Mouse (Mus musculus): ENCODE data around the gene Gm17655. TPM values are rescaled to one million over a fixed set of nuclear protein-coding genes. Genes with fewer than 3 reads are reported as not detected.
A peak's percentile ranks its signal among the peaks of the same experiment; 100 is the strongest.
"Not testable (repeated sequence)": the region's sequence is repeated elsewhere in the genome, so short reads cannot be mapped to it uniquely, and the experiment has no call there.

The Gm17655 gene
- 2.7 and 3.0 TPM in 2 replicates for polyA plus RNA-seq (2015; fragmentation: Nextera tagmentation; extraction: Ambion mirVana)

- 75% methylated on average over 2 of the region's 2 CpGs for WGBS
- H3K9ac ChIP-seq (ENCODE audit: low read depth, low read length); H3K4me3 ChIP-seq (replicated peaks; ENCODE audit: low read depth, low read length); H3K4me2 ChIP-seq (ENCODE audit: low read length); H3K27me3 ChIP-seq (ENCODE audit: insufficient read depth, low read length); DNase-seq (ENCODE audit: low spot score); H3K9me3 ChIP-seq (replicated peaks; ENCODE audit: low read length); H3K4me1 ChIP-seq (replicated peaks; ENCODE audit: insufficient read depth, low read length); H3K36me3 ChIP-seq (ENCODE audit: insufficient read depth, low read length); H3K27ac ChIP-seq; ATAC-seq (replicated peaks; ENCODE audit: low FRiP score, low read depth): not testable (repeated sequence)
These were observed at the start of gene Gm17655 for GRCm38 (mm10) chr5:110072413-110072812. TSS of gene Gm17655 (minus strand) at chr5:110072513.

DNA sequence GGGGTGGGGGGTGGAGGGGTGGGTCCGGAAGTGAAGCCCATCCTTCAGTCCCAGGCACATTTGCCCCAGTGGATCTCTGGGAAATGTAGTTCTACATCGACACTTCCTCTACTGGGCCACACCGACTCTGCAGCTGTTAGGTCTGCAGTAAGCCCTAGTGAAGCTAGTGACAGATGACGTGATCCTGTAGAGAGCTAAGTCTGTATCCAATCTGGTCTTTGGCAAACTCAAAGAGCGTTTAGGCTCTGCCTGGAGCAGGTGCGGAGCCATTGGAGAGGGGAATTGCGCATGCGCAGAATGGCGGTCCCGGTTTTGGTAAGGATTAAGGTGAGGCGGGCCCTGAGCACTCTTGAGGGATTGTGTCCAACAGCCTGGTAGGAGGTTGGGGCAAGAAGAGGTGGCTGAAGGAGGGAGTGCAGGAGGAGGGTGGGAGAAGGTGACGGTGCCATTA, 37.7 kb upstream of the Gm17655 start, which contains the start of gene Zfp605:
Zfp605 (plus strand) TSS at position 102 of the 451 bp plus-strand sequence.
- no peaks in the 10 kb centered on the region for H3K9me3 ChIP-seq (replicated peaks; ENCODE audit: low read length)
- H3K9ac ChIP-seq (ENCODE audit: low read depth, low read length): peak within 1 kb of the TSS; percentile 58
- WGBS: under 1% methylated on average over 12 of the region's 12 CpGs
- H3K4me1 ChIP-seq (replicated peaks; ENCODE audit: insufficient read depth, low read length): 0 out of 2 replicates have a peak, but pooled peaks cover 4% of the 10 kb centered on the region
- TF ChIP-seq CTCF (IDR thresholded peaks at IDR 0.05; ENCODE audit: low read depth): no peak
- H3K36me3 ChIP-seq (ENCODE audit: insufficient read depth, low read length): peaks cover 16% of the 10 kb centered on the region
- H3K27me3 ChIP-seq (ENCODE audit: insufficient read depth, low read length): no peaks in the 10 kb centered on the region
- H3K4me3 ChIP-seq (replicated peaks; ENCODE audit: low read depth, low read length): peak within 1 kb of the TSS; percentile 70
- peak; percentile 17 for ATAC-seq (replicated peaks; ENCODE audit: low FRiP score, low read depth)
- DNase-seq (ENCODE audit: low spot score): peak; percentile 90
- H3K4me2 ChIP-seq (ENCODE audit: low read length): peak within 1 kb of the TSS; percentile 72
- H3K27ac ChIP-seq: peak within 1 kb of the TSS; percentile 75

- Histone ChIP-seq H3K27me3 (ENCODE audit: insufficient read depth, low read length) (no peaks in the 10 kb centered on the region), H3K4me1 (replicated peaks; ENCODE audit: insufficient read depth, low read length) (0 out of 2 replicates have a peak, but pooled peaks cover 4% of the 10 kb centered on the region), H3K4me3 (replicated peaks; ENCODE audit: low read depth, low read length) (peak overlapping the region; percentile 76; the same call in 1 of the 2 replicates), H3K9me3 (replicated peaks; ENCODE audit: low read length) (no peaks in the 10 kb centered on the region), H3K36me3 (ENCODE audit: insufficient read depth, low read length) (peaks cover 30% of the 10 kb centered on the region), H3K4me2 (ENCODE audit: low read length) (peak overlapping the region; percentile 84; the same call in 1 of the 2 replicates), H3K9ac (ENCODE audit: low read depth, low read length) (no peak overlapping the region), H3K27ac (peak overlapping the region; percentile 99; the same call in 1 of the 2 replicates)
- 1% methylated on average over 7 of the region's 7 CpGs for WGBS
- ATAC-seq (replicated peaks; ENCODE audit: low FRiP score, low read depth): no peak
- peak; percentile 29; the same call in 1 of the 2 replicates for TF ChIP-seq CTCF (IDR thresholded peaks at IDR 0.05; ENCODE audit: low read depth)
- peak; percentile 99 for DNase-seq (ENCODE audit: low spot score)
These were observed 36.0 kb upstream of the Gm17655 start for GRCm38 (mm10) chr5:110108305-110108628.

DNA sequence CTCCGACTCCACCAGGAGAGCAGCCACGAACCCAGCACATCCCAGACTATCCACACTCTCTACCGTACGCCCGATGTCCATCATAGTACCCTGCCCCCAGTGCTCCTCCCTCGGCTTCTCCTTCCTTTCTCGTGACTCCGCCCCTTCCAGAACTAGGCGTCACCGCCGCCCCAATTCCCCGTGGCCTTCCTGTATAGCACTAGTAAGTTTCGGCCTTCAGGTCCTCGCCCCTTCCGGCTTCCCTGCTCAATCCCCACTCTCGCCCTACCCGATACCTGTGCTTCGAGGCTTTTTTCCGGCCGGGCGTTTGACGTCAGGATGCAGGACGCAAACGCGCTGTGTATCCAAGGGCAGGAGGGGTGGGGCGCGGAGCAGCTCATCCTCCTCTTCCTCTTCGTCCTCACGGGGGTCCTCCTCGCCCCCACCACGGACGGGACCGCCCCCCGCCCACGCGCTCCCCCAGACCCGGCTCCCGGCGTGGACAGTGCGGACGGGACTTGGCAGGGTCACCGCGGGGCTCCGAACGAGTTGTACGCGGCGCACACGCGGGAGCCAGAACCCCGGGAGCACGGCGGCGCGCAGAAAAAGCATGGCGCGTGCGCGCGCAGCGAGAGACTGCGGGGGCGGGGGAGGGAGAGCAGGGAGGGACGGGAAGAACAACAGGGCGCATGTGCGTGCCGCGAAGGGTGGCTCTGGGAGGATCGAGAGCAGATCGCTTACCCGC, 35.4 kb upstream of the Gm17655 start, which contains the start of gene Gtpbp6:
Gtpbp6 (minus strand) TSS at position 617 of the 724 bp plus-strand sequence.
- H3K36me3 ChIP-seq (ENCODE audit: insufficient read depth, low read length): peaks cover 30% of the 10 kb centered on the region
- H3K9ac ChIP-seq (ENCODE audit: low read depth, low read length): peak within 1 kb of the TSS; percentile 93
- WGBS: under 1% methylated on average over 70 of the region's 71 CpGs
- TF ChIP-seq CTCF (IDR thresholded peaks at IDR 0.05; ENCODE audit: low read depth): no peak
- 0 out of 2 replicates have a peak, but pooled peaks cover 4% of the 10 kb centered on the region for H3K4me1 ChIP-seq (replicated peaks; ENCODE audit: insufficient read depth, low read length)
- peak within 1 kb of the TSS; percentile 76 for H3K4me3 ChIP-seq (replicated peaks; ENCODE audit: low read depth, low read length)
- peak; percentile 98 for DNase-seq (ENCODE audit: low spot score)
- no peaks in the 10 kb centered on the region for H3K9me3 ChIP-seq (replicated peaks; ENCODE audit: low read length)
- H3K4me2 ChIP-seq (ENCODE audit: low read length): peak within 1 kb of the TSS; percentile 84
- peak; percentile 89 for ATAC-seq (replicated peaks; ENCODE audit: low FRiP score, low read depth)
- peak within 1 kb of the TSS; percentile 99 for H3K27ac ChIP-seq
- no peaks in the 10 kb centered on the region for H3K27me3 ChIP-seq (ENCODE audit: insufficient read depth, low read length)

GRCm38 (mm10) chr5:110106901-110107564, 34.7 kb upstream of the Gm17655 start:
- peak overlapping the region; percentile 84 for H3K4me2 ChIP-seq (ENCODE audit: low read length)
- no peak for TF ChIP-seq CTCF (IDR thresholded peaks at IDR 0.05; ENCODE audit: low read depth)
- no peaks in the 10 kb centered on the region for H3K9me3 ChIP-seq (replicated peaks; ENCODE audit: low read length)
- H3K27ac ChIP-seq: peak overlapping the region; percentile 99
- 0 out of 2 replicates have a peak, but pooled peaks cover 4% of the 10 kb centered on the region for H3K4me1 ChIP-seq (replicated peaks; ENCODE audit: insufficient read depth, low read length)
- 16% methylated on average over 37 of the region's 41 CpGs for WGBS
- H3K36me3 ChIP-seq (ENCODE audit: insufficient read depth, low read length): peaks cover 30% of the 10 kb centered on the region
- DNase-seq (ENCODE audit: low spot score) (no peak), ATAC-seq (replicated peaks; ENCODE audit: low FRiP score, low read depth) (peak; percentile 52)
- H3K27me3 ChIP-seq (ENCODE audit: insufficient read depth, low read length): no peaks in the 10 kb centered on the region
- peak overlapping the region; percentile 93 for H3K9ac ChIP-seq (ENCODE audit: low read depth, low read length)
- peak overlapping the region; percentile 76 for H3K4me3 ChIP-seq (replicated peaks; ENCODE audit: low read depth, low read length)

Measured in kidney, postnatal 0 days (tissue).